Mouse (Mus musculus) frontal cortex, postnatal 36 days (tissue): Measurements from ENCODE around the gene Prdm11.

ENCODE experiments used
- DNase-seq, 2 experiments: peaks; one replicate each; pipeline ENCODE4 v3.0.0; 2022; ENCODE audit warnings: low spot score in 2 of 2

The Prdm11 gene

DNA sequence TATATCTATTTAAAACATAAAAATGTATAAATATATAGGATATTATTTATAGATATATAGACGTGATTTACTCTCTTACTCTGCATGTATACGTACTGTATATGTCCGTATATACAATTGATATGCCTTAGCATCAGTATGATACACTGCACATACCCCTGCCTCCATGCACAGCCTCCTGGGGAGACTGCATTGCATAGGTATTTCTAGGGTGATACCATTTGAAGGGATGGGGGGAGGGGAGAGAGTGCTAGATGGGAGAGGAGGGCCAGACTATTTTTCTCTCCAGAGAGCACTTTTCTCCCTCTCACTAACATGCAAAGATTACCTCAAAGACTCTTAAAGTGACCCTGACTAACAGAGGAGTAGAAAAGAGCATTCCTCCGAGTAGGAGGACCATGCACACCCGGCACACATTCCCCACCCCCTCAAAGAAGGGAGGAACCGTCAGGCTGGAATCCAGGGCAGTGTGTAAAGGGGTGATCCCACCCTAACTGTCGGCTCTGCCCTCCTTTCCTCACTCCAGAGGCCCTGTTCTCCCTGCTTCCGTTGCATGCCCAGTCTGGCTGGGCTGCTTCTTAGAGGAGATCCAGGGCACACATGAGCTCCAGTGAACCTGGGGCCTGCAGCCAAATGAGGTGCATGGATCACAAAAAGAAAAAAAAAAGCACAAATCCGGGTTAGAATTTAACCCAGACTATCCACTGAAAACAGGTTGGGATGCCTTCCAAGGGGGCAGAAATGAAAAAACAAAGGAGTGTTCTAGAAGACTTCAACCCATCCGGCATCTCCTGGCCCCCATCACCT, 78.7 kb downstream of the Prdm11 start:
- DNase-seq = no peak

DNA sequence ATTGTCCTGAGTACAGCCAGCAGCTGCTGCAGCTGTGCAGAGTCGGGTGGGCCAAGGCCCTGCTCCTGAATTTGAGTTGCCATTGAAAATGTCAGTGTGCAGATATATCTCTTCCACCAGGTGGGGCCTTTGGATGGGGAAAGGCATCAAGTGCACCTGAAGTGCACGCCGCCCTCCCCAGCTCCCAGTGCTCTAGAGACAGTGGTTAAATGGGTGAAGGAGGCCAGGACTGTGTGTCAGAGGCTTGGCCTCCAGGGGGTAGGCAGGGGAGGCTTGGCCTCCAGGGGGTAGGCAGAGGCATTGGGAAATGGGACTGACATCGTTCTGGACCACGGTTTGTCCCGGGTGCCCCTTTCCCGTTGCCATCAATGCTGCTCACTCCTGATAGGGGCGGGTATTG, 79.7 kb downstream of the Prdm11 start:
- no peak for DNase-seq

DNA sequence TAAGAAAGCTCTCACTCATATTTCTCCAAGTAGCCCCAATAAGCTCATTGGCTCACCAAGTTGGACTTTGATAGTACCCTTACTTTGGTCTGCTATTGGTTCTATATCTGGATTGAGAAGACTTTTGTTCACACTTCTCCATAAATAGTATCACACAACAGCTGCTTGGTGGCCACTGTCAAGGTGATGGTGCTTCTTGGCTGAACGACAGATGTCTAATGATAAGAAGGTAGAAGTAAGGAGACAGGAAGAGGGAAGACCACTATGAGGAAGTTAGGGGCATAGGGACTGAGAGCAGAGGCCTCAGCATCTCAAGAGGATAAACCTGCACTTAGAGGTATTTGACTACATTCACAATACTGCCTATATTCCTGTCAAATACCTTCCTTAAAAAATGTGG, 81.6 kb downstream of the Prdm11 start:
- no peak for DNase-seq

DNA sequence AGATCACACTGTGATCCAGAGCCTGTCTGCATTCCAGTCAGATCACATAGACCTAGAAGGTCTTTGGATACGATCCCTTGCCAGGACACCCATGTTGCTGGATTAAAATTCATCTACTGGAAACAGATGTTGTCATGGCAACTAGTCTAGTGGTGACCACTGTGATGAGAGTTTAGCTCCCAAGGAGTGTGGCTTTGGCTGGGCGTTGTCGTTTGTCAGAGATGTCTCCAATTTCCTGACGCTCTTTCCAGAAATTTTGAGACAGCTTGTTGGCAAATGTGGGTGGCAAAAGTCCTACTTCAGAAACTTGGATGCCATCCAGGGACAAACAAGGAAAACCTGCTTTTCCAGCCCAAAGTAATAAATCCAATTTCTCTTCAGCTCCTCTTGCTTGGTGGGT, 87.3 kb downstream of the Prdm11 start:
- peak in 1 of 2 experiments; percentile 62 for DNase-seq

DNA sequence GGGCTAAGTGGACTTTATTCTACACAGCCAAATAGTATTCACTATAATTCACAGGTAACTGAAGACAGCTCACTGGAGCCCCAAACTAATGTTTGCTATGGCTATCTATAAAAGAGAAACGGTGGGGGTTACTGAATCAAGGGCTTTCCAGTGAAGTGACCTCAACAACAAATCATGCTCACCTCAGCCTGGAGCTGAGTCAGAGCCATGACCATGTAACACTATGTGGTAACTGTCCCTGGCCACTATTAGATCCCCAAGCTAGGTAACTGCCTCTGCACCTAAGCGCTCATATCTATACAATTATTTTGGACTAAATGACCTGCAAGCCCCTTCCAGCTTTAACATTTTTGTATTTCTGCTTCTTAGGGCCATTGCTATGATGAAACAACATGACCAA, 89.0 kb downstream of the Prdm11 start:
- no peak for DNase-seq

DNA sequence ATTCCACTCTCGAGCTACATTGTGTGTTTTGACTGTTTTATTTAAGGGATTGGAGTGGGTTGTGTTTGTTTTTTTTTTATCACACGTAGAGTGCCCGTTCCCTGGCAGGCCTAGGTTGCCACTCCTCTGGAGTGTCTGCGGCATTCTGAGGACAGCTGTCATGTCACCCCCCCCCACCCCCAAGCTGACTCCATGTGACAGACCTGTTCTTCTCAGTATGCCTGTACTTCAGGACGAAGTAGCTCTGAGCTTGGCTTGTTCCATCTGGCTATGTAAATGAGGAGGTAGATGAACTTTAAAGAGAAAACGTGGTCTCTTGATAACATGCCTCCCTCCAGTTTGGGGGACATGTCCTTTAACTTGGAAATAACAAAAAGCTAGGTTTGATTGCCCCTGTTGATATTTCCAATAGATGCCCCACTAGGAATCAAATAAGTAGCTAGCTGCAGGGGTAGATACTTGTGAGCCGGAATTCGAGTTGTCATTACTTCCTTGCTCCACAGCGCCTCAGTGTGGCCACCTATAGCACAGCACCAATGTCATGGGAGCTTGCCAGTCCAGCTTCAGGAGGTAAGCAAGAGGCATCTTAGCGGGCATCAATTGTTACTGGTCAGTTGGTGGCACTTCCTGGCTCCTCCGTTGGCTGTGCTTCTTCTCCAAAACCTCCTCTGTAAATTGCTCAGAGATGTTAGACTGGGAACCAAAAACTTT, 91.4 kb downstream of the Prdm11 start:
- peak; percentile 72 to 84 for DNase-seq

DNA sequence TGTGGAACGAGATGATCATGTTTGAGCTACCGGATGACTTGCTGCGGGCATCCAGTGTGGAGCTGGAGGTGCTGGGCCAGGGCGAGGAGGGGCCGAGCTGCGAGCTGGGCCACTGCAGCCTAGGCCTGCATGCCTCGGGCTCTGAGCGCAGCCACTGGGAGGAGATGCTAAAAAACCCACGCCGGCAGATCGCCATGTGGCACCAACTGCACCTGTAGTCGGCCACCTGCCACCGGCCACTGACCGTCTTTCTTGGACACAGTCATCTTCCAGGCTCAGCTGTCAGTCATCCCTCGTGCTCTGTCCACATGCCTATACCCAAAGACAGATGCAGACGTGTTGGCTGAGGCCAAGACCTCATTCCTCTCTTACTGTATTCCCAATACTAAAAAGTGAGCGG, 92.5 kb downstream of the Prdm11 start:
- no peak for DNase-seq

DNA sequence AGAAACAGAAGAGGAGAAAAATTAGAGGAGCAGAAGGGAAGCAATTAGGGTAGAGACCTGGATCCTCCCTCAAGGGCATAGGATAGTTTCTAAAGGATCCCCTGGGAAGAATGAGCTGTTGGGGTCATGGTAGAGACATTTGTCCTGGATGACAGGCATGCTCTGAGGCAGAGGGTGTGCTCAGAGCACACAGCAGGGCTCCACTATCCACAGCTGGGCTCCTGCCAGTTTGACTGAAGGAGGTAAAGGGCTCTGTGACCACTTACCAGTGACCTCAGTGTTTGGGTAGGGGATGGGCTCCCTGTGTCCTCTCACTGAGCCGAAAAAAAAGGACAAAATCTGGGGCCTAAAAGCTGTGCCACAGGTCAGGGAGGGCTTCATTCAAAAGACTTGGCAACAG, 96.4 kb downstream of the Prdm11 start:
- DNase-seq = no peak

DNA sequence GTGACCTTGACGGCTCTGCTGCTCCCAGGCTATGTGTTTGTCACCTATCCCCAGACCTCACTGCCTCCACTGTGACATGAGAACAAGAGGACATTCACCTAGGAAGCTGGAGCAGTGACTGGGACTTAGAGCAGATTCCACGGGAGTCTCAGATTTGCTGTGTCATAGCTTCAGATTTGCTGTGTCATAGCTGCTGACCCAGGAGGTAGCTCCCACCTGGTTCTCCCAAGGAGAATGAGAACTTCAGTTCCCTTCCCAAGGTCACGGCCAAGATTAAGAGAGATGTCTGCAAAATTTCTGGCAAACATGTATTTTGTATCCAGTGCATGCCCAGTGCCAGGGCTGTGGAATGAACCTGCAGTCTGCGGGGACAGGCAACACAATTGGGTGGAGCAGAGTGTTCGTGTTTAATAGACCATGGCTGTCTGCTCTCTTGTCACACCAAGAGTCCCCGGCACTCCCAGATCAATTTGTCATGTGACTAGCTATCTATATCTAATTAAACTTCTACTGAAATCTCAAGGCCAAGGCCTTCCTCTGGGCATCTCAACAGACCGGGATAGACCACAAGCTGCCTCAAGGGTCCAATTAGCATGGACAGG, 97.2 kb downstream of the Prdm11 start:
- DNase-seq = no peak

DNA sequence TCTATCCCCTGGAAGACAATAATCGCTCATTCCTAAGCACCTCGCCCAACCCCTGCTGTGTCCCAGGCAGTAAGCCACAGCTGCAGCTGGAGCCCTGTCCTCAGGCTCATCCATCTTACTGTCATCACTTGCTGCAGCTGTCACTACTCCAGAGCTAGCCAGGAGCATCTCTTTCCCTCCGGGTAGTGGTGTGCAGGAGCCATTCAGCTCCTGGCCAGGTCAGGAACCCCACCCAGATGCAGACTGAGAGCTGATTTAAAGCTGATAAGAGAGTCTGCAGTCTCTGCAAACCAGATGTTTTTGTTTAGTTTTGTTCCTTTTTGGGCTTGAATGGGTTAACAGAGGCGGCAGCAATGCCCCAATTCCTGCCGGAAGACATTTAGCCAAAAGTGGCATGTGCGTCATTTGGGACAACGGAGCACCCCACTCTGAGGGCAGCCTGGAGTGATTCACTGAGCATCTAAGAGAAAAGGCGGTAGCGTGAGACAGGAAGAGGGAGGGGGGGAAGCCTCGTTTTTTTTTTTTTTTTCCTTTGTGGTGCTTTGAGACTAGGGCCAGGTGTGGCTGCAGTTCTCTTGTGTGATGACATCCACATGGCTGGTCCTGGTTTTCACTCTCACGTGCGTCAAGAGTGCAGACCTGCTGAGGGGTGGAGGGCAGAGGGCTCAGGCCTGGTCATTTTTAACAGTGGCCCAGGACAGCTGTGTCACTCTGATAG, 97.8 kb downstream of the Prdm11 start:
- peak; percentile 39 to 51 for DNase-seq

DNA sequence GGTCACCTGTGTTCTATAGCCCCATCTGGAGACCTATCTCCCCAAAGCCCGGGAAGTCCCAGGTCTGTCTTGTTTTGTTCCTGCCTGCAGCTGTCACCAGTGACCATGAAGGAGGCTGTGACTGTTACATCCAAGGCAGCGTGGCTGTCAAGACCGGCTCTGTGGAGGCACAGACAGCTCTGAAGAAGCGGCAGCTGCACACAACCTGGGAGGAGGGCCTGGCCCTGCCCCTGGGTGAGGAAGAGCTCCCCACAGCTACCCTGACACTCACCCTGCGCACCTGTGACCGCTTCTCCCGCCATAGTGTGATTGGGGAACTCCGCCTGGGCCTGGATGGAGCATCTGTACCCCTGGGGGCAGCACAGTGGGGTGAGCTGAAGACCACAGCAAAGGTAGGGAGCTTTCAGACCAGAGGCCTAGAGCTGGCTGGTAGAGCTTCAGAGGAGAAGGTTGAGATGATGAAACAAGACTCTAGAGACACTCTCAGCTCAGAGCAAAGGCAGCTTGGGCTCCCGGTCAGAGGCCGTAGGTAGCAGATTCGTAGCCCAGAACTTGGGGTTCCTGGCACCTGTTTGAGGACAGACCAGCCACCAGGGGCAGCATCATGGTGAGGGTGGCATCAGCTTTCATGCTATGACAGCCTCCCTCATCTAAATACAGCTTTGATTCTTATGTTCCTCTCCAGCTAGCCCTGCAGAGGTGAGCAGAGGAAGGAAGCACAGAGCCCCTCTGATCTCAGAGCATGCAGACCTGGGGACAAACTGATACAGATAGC, 100.0 kb downstream of the Prdm11 start:
- DNase-seq = no peak

DNA sequence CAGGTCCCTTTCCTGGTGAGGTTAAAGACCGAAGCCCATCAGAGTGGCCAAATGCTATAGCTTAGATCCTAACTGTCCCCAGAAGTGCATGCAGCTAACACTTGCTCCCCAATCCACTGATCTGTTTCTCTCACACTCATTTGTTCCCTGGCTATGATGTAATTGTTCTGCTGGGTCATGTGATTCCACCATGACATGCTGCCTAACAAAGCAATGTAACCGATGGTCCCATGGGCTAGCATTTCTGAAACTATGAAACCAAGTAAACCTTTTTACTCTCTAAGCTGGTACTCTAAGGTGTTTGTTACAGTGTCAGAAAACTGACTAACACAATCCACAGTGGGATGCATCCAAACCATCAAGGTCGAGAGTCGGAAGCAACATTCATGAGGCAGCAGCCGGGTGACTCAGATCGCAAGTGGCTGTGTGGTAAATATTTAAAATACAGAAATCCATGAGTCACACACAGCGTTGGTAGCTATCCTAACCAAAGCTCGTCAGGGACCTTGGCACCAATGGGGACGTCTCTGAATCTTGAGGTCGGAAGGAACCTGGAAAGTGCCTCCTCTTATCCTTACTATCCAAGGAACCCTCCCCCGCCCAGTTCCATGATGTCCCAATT, 100.7 kb downstream of the Prdm11 start:
- no peak for DNase-seq

DNA sequence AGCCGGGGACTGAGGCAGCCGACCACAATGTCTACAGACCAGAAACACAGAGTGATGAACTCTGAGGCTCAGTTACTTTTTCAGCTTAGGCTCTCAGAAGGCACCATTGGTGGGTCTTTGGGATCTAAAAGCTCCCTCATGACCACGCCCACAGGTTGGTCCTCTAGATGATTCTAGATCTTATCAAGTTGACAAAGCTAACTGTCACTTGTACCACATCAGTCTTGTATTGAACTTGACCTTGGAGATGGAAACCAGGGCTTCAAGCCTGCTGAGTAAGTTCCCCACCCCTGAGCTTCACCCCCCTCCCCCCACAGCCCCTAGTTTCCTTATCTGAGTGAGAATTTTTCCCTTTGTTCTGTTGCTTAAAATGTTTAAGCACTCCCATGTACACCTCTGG, 101.6 kb downstream of the Prdm11 start:
- DNase-seq = no peak

DNA sequence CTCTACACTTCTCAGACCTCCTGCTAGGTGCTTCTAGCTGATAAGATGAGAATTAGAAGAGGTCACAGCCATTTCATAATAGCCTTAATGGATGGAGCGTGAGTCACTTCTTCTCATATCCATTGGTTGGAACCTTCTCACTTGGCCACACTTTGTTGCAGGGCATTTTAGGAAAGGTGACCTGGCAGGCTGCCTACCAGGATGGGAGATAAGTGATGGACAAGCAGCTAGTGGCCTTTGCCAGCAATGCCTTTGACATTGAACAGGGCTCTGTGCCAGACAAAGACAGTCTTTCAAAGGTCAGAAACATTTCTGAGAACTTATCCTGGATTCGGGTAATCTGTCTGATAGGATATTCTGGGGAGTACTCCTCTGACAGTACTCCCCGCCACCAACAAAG, 102.6 kb downstream of the Prdm11 start:
- no peak for DNase-seq

DNA sequence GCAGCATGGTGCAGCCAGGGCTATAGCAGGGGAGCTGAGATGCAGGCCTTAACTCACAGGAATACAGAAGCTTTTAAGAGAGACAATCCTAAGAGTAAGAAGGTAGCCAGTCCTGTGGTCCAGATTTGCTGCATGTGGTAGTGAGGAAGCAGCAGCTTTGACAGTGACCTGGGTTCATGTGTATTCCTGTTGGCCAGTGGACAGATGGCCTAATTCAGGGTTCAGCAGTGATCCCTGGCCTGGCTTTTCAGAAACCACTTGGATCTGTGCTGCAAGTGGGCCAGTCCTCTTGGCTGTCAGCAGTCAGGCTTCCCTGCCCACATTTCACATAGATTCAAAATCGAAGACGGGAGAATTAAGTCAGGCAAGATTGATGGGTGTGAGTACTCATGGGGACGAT, 104.5 kb downstream of the Prdm11 start:
- DNase-seq = no peak

DNA sequence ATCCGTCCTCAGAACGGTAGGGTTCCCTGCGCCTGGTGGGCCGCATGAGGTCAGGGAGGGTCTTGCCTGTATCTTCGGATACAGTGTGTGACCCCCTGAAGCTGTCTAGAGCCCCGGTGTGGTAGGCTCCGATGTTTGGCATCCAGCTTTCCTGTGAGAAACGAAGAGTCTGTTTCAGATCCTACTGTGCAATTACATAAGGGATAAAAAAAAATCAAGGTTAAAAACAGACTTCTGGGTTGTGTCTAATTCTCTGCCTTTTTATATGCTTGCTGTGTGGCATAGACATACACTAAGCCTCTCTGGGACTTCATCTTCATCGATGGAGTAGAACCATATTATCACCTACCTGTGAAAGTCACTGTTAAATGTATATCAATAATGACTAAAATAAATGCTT, 105.0 kb downstream of the Prdm11 start:
- no peak for DNase-seq

DNA sequence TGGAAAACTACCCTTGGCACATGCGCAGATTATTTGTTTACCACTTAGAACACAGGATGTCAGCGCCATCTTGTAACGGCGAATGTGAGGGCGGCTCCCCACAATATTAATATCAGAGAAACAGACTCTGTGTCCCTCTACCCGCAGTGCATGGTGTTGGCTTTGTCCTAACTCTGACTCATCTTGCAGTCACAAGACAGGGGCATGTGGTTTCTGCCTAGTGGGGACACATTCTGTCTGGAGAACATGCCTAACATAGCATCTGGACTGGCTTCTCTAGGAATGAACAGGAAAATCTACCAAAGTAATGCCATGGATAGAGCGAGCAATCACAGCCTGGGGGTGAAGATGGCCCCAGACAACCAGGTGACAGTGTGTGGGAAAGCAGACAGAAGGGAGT, 107.1 kb downstream of the Prdm11 start:
- DNase-seq = no peak

DNA sequence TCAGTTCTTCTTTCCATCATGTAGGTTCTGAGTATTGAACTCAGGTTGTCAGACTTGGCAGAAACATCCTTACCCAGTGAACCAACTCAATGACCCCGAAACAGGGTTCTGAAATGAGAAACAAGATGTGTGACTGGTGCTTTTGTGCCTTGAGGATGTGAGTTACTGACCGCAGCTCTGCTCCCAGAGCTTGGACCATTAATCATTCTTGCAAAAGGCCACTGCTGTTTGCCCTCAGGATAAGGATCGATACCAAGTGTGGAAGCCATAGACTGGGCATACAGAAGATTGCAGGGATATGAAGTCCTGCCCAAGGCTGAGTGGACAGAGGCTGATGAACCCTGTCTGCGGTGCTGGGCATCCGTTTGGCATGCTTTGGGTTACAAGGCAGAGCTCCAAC, 107.9 kb downstream of the Prdm11 start:
- DNase-seq = no peak

DNA sequence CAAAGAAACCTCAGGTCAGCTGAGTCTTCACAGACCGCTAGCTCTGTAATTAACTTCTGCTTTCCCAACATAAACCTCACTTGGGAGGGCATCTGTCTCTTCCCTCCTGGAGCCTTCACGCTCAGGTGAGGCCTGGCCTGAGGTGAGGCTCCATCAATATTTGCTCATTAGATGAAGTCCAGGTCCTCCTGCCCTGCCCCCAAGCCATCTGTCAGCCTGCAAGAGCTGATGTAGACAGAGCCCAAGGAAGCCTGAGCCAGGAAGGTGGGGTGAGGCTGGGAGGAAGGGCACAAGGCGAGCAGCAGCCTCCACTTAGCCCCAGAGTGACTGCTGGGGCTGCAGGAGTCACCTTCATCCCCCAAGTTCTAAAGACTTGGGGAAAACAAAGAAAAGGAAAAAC, 110.5 kb downstream of the Prdm11 start:
- no peak for DNase-seq

DNA sequence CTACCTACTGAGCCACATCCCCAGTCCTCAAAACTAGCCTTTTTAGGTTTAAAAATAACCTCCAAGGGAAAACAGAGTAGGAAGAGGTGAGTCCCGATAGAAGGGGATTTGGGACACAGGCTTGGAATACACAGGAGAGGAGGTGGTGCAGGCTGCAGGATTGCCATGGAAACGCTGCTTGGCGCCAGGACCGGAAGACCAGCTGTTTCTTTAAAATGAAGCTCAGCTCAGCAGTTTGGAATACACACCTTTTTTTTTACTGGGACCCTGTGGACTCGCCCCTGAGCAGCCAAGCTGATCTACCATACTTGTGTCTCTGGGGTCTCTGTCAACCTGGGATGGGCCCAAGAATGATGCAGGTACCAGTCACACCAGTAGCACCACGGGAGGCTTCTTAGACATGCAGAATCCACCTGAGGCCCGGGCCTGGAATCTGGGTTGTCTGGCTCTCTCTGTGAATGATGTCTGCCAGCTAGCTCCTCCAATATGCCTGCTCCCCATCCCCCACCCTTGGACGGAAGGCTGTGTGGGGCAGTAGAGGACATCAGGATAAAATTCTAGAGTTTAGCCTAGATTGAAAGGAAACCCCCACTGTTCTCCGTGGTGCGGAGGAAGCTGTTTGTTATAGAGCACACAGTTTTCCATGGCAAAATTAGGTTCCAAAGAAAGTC, 111.5 kb downstream of the Prdm11 start:
- DNase-seq = peak; percentile 78 to 89

DNA sequence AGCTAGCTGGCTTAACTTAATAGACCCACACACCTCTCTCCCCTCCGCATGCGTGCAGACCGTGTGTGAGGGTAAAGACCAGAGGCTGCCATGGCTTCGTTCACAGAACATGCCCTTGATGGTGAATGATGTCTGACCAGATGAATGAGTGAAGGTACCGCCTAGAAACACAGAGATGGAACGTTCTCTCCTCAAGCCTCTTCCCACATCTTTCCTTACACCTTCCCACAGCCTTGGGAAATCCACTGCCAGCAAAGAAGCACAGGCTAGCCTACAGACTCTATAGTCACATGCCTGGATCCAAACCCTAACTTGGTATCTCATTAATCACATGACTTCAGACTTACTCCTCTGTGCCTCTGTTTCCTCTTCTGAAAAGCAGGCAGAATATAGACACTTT, 112.6 kb downstream of the Prdm11 start:
- peak in 1 of 2 experiments; percentile 44 for DNase-seq
